Mouse (Mus musculus): ENCODE measurements around the gene Scamp2. TPM values are rescaled to one million over a fixed set of nuclear protein-coding genes. Genes with fewer than 3 reads are reported as not detected.
A peak's percentile ranks its signal among the peaks of the same experiment; 100 is the strongest.

The Scamp2 gene
- total RNA-seq, 1 experiment from 2014 or later: 15.3 TPM

DNA sequence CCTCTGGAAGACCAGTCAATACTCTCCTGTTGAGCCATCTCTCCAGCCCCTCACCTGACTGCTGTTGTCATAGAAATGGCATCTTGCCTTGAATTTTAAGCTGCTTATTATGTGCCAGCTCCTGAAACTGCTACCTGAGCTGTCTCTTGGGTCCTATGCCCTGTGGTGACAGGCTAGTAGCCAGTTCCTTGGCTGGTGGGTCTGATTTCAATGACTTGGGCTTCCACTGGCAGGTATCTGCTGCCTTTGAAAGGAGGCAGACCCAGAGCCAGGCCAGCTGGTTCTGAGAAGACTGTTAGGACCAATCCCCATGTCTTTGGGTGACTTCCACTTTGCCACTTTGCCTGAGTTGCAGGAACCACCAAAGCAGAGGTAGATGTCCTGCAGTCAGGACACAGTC lies 13.7 kb downstream of the Scamp2 start:
- ATAC-seq (replicated peaks in 1 of 2; ENCODE audit: insufficient read depth in 1 of 2, low FRiP score in 2 of 2, low TSS enrichment in 1 of 2, low read depth in 1 of 2, poor library complexity in 2 of 2, severe bottlenecking in 2 of 2): no peak

DNA sequence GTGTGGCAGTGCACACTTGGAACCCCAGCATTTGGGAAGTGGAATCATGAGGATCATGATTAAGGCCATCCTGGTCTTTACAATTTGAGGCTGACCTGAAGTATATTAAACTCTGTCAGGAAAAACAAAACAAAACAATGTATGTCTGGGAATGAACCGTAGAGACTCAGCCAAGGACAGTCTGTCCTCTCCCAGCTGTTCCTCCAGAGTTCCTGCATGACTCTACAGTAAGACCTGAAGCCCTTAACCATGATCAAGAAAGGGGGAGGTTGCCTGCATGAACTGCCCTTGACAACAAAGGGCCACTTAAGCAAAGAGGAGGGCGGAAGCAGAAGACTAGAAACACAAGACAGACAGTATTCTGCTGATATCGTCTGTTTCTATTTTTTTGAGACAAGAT lies 14.8 kb downstream of the Scamp2 start:
- no peak for ATAC-seq (replicated peaks in 1 of 2; ENCODE audit: insufficient read depth in 1 of 2, low FRiP score in 2 of 2, low TSS enrichment in 1 of 2, low read depth in 1 of 2, poor library complexity in 2 of 2, severe bottlenecking in 2 of 2)

DNA sequence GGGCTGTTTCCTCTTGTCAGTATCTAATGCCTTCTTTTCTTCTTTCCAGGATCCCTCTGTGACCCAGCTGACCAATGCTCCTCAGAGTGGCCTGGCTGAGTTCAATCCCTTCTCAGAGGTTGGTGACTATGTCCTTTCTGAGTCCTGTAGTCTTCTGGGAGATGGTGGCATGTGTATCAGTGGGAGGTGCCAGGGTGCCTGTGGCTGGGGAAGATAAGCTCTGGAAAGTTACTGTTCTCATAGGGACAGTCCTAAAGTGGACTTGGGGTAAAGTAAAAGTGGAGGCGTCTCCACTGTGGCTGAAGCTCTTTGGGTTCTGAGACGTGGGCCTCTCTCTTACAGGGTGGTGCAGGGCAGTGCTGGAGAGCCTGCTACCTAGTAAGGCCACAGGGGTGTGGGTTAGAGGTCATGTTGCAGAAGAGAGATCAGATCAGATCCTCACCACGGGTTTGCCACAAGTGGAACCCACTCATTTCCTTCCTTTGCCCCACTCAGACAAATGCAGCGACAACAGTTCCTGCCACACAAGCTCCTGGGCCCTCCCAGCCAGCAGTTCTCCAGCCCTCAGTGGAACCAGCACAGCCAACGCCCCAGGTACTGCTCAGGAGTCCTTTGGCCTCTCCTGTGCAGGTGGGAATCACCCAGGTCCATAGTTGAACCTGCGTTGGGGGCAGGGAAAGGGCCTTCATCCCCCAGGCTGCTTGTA lies 16.6 kb downstream of the Scamp2 start:
- ATAC-seq (replicated peaks in 1 of 2; ENCODE audit: insufficient read depth in 1 of 2, low FRiP score in 2 of 2, low TSS enrichment in 1 of 2, low read depth in 1 of 2, poor library complexity in 2 of 2, severe bottlenecking in 2 of 2): peak; percentile 47 to 65

DNA sequence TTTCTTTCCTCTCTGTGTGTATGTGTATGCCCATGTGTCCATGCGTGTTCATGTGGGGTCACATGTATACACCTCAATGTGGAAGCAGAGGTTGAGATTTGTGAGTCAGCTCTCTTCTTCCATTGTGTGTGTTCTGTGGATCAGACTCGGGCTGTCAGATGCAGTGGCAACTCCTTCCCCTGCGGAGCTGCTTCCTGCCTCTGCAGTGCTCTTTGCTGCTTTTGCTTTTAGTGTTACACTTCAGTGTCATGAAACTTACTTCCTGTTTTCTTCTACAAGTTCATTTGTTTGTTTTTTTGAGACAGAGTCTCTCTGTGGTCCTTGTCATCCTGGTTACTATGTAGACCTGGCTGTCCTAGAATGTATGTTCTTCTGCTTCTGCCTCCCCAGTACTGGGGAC lies 24.2 kb downstream of the Scamp2 start:
- ATAC-seq (replicated peaks in 1 of 2; ENCODE audit: insufficient read depth in 1 of 2, low FRiP score in 2 of 2, low TSS enrichment in 1 of 2, low read depth in 1 of 2, poor library complexity in 2 of 2, severe bottlenecking in 2 of 2): no peak

DNA sequence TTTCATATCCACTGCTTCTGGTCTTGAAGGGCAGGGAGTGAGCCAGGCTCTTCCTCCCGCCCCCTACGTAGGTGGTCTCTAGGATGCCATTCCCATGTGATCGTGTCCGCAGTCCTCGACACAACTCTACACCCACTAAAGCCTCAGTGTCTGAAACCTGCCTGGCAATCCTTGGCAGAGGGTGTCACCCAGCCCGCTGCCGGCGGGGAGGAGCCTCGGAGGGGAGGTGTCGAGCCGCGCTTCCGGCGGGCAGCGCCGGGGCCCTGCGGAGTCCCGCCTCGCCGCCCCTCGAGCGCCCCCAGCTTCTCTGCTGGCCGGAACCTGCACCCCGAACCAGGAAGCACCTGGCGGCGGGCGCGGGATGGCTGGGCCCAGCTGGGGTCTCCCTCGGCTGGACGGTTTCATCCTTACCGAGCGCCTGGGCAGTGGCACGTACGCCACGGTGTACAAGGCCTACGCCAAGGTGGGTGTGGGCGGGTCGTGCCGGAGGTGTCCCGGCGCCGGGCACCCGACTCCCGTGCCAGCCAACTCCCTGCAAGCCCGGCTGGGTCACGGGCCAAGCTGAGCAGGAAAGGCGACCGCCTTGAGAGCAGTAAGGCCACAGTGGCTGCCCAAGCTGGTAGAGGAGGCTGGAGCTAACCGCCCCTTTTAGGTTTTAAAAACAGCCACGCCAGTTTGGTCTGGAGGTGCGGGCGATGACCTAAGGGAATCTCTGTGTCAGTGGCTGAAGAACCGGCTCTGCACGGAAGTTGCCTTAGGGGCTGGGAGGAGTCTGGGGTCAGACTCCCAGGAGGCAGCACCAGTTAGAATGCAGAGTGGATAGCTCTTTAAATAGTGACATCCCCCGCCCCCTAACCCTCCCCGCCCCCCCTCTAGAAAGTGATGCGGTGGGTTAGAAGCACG lies 28.7 kb downstream of the Scamp2 start, which contains the start of gene Ulk3:
Ulk3 (plus strand) TSS at position 229 of the 903 bp plus-strand sequence.
- peak; percentile 74 to 78 for ATAC-seq (replicated peaks in 1 of 2; ENCODE audit: insufficient read depth in 1 of 2, low FRiP score in 2 of 2, low TSS enrichment in 1 of 2, low read depth in 1 of 2, poor library complexity in 2 of 2, severe bottlenecking in 2 of 2)

DNA sequence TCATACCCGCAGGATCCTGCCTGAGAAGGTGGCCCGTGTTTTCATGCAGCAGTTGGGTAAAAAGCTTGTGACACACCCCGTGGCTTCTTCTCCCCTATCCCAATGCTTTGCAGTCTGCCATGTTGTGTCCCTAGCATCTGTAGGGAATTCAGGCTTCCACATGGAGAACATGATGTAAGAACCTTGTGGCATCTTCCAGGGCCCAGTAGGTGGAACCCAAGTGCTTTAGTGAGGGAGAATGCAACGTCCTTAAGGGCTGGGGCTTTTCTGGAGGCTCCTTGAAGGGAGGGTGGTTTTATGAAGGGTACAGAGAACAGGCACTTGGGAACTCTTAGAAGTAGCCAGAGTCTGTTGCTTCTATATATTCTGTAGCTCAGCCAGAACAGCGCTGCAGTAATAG lies 30.0 kb downstream of the Scamp2 start:
- no peak for ATAC-seq (replicated peaks in 1 of 2; ENCODE audit: insufficient read depth in 1 of 2, low FRiP score in 2 of 2, low TSS enrichment in 1 of 2, low read depth in 1 of 2, poor library complexity in 2 of 2, severe bottlenecking in 2 of 2)

DNA sequence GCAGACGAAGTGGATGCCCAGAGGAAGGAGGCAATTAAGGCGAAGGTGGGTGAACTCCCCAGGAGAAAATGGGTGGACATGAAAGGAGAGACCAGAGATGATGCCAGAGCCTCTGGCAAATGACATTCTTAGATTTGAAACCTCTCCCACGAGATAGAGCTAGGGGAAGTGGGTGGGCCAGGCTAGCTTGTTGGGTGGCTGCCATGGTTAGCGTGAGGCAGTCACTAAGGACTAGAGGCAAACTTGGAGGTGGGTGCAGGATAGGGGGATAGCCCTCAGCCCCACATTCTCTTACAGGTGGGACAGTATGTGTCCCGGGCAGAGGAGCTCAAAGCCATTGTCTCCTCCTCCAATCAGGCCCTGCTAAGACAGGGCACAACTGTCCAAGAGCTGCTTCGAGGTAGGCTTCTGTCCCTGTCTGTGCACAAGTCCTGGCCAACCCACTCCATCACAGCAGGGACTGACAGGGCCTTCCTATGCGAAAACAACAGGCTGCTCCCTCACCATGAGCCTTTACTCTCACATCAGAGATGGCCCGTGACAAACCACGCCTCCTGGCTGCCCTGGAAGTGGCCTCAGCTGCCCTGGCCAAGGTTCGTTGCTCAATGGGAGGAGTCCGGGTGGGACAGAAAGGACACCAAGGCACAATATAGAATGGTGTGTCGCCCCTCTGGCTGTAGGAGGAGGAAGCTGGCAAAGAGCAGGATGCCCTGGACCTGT lies 32.9 kb downstream of the Scamp2 start:
- no peak for ATAC-seq (replicated peaks in 1 of 2; ENCODE audit: insufficient read depth in 1 of 2, low FRiP score in 2 of 2, low TSS enrichment in 1 of 2, low read depth in 1 of 2, poor library complexity in 2 of 2, severe bottlenecking in 2 of 2)

DNA sequence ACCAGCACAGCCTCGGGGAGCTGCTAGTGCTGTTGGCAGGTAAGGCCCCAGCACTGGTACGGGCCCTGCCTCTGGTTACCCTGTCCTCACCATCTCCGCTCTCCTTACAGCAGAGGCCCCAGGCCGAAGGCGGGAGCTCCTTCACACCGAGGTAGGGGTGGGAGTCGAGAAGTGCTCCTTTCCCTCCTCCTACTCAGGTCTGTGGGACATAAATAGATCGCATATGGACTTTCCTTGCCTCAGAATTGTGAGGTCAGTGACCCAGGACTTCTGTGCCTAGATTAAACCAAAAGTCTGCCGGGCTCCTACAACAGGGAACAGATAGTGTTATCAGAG lies 33.4 kb downstream of the Scamp2 start:
- no peak for ATAC-seq (replicated peaks in 1 of 2; ENCODE audit: insufficient read depth in 1 of 2, low FRiP score in 2 of 2, low TSS enrichment in 1 of 2, low read depth in 1 of 2, poor library complexity in 2 of 2, severe bottlenecking in 2 of 2)

DNA sequence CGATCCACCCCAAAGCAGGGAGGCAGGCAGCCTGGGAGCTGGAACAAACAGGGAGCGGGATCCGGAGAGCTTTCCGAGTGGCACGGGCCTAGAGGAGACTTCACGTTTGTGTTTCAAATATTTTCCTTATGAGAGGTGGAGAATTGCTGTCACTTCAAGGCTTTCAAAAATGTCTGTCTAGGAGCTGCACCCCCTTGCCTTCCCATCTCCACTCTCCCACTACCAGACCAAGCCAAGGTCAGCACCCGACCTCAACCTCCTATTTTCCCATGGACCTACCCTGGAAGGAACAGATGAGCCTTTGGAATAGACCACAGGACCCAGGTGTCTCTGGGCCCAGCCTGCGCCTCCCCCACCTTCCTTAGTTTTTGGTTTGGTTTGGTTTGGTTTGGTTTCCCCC lies 36.5 kb downstream of the Scamp2 start:
- ATAC-seq (replicated peaks in 1 of 2; ENCODE audit: insufficient read depth in 1 of 2, low FRiP score in 2 of 2, low TSS enrichment in 1 of 2, low read depth in 1 of 2, poor library complexity in 2 of 2, severe bottlenecking in 2 of 2): no peak

DNA sequence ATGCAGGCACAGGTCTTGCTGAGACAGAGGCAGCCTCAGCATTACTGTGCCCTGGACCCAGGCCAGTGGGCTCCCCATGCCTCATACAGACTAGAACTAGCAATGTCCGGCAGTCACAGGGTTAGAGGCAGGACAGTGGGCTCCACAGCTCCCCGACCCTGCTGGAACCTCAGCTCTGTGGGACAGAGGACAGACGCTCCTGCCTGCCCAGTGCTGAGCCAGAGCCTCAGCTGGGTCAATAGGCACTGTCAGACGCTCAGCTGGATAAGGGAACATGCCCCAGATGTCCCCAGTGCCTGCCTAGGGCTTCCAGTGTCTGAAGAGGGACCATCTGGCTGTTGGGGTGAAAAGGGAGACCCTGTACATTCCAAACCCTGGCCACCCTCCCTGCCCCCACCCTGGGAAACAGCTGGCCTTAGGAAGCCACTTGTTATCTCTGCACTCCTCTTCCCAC lies 37.2 kb downstream of the Scamp2 start:
- no peak for ATAC-seq (replicated peaks in 1 of 2; ENCODE audit: insufficient read depth in 1 of 2, low FRiP score in 2 of 2, low TSS enrichment in 1 of 2, low read depth in 1 of 2, poor library complexity in 2 of 2, severe bottlenecking in 2 of 2)

DNA sequence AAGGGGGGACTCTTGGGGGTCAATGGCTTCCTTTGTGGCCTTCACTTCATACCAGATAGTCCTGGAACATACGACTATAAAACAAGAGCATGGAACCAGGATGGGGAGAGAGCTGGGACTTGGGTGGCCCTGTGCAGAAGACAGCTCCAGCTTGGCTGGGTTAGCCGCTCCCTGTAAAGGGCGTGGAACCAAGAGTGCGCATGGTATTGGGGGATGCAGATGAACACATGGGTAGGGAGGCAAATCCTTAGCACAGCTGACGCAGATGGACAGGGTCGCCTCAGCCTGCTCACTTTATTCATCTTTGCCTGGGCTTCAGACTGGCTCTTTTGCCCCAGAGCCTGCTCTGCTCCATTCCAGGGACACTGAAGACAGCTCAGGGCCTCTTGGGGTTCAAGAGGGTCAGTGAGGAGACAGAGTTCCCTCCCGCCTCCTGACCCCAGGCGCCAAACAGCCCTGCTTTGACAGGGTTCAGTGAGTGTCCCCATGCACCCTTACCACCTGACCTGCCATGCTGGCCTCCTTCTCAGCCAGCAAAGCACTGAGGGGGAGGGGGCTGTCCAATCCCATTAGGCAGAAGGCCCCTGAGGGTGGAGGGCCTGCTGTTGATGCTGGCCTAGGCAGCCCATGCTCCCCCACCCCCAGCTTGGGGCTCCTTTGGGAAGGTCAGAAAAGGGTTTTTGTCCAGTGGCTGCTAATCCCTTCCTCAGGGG lies 38.3 kb downstream of the Scamp2 start:
- no peak for ATAC-seq (replicated peaks in 1 of 2; ENCODE audit: insufficient read depth in 1 of 2, low FRiP score in 2 of 2, low TSS enrichment in 1 of 2, low read depth in 1 of 2, poor library complexity in 2 of 2, severe bottlenecking in 2 of 2)

DNA sequence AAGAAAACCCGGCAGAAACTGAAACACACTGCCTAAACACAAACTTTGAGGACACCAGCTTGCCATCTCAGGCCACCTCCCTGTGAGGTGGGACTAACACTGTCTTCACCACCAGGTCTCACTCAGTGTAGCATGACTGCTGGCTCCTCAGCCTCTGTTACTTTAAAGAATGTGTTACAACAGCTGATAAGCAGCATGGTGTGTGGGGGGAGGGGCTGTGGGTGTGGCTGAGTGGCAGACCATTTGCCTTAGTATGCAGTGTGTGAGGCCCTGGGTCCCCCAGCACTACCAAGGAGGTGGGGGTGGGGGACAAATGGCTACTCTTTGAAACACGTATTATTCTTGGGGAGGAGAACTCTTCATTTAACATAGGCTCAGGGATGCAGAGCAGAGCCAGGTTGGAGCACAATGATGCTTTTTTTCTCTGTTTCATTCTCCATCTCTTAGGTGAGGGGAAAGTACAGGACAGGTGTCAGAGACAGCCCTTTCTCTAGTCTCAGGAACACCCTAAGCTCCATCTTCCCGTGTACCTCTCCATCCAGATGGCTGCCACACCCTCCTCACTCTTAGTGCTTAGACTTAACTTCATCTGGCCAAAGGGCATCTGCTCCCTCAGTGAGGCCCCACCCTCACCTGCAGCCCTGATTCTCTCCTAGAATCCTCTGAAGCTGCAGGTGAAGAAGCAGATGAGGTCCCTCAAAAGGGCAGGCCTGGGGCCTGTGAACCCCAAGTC lies 40.0 kb downstream of the Scamp2 start:
- no peak for ATAC-seq (replicated peaks in 1 of 2; ENCODE audit: insufficient read depth in 1 of 2, low FRiP score in 2 of 2, low TSS enrichment in 1 of 2, low read depth in 1 of 2, poor library complexity in 2 of 2, severe bottlenecking in 2 of 2)

DNA sequence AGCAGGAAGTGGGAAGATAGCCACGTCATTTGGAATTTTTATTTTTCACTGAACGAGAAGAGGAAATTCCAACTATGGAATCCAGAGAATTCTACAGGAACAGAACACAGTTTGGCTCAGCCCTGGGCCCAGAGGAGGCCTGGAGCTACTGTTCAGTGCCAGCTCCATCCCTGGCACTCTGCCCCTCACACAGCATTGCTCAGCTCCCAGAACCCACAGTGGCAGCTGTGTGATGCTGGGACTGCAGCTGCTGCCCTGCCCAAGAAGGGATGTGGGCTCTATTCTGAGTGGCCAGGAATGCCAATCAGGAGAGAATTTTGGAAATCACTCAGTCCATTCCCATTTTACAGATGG lies 40.6 kb downstream of the Scamp2 start:
- ATAC-seq (replicated peaks in 1 of 2; ENCODE audit: insufficient read depth in 1 of 2, low FRiP score in 2 of 2, low TSS enrichment in 1 of 2, low read depth in 1 of 2, poor library complexity in 2 of 2, severe bottlenecking in 2 of 2): no peak

DNA sequence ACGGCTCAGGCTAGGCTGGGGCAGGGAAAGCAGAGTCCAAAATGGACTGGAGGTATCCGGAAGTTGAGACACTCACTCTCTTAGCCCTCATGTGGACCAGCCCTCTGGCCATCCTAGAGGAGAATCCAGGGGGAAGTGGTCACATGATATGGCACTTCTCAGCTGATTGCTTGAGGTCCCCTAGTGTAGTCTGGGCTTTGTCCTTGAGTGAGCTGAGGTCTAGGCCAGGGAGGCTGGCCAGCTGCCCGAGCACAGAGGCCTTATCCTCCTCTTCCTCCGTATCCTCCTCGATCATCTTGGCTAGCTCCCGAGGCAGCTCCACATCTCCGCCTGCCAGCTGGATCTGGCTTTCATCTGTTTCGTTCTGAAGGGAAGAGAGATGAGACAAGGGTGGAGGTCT lies 41.4 kb downstream of the Scamp2 start:
- no peak for ATAC-seq (replicated peaks in 1 of 2; ENCODE audit: insufficient read depth in 1 of 2, low FRiP score in 2 of 2, low TSS enrichment in 1 of 2, low read depth in 1 of 2, poor library complexity in 2 of 2, severe bottlenecking in 2 of 2)

DNA sequence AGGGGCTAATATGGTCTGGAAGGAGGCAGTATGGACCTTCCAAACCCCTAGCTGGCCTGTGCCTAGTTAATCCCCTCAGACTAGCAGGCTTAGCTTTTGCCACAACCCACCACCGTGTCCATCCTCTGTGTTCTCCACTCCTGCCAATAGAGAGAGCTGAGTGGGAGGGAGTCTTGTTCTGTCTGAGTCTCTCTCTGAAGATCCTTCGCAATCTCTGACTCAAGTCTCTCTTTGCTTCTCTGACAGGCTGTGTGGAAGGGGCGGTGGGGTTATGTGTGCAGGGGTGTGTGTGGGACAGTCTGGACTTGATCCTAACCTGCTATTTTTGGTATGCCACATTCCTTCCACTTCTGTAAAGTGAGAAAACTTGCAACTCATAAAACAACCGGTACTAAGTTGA lies 44.1 kb downstream of the Scamp2 start:
- ATAC-seq (replicated peaks in 1 of 2; ENCODE audit: insufficient read depth in 1 of 2, low FRiP score in 2 of 2, low TSS enrichment in 1 of 2, low read depth in 1 of 2, poor library complexity in 2 of 2, severe bottlenecking in 2 of 2): no peak

DNA sequence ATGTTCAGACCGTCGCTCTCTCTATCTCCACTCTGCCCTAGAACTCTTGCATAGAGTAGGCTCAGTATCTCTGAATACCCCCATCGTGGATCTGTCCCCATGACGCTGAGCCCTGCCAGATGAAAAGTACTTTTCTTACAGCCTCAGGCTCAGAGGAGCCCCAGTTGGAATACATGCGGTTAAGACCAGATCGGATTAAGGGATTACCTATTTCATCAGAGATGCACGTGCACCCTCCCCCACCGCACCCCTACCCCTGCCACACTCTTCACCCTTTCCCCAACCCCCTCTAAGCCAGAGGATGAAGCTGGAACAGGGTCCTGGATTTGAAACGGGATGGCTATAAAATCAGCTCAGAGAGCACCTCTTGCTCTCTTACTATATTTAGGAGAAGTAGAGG lies 44.8 kb downstream of the Scamp2 start:
- ATAC-seq (replicated peaks in 1 of 2; ENCODE audit: insufficient read depth in 1 of 2, low FRiP score in 2 of 2, low TSS enrichment in 1 of 2, low read depth in 1 of 2, poor library complexity in 2 of 2, severe bottlenecking in 2 of 2): no peak

Measured in hematopoietic stem cell, adult 5-6 weeks (primary cell).